Mouse (Mus musculus) hindbrain, embryonic 10.5 days (tissue): ENCODE measurements around the gene Adamts16. TPM values are rescaled to one million over a fixed set of nuclear protein-coding genes. Genes with fewer than 3 reads are reported as not detected.

Source experiments
- polyA plus RNA-seq: library from polyadenylated mRNA; unstranded; fragments of >200 nt; fragmentation: Nextera tagmentation; extraction: Ambion mirVana; gene quantifications from 2 replicates; pipeline ENCODE4 v1.2.1, GENCODE M21; 2016

Gene Adamts16
- polyA plus RNA-seq, 1 experiment from 2014 or later = 0.67 TPM

Other genes with a start within 250 kb of the Adamts16 start
- 19.0 and 21.9 TPM in 2 replicates for gene Ice1, start 204.2 kb downstream of the Adamts16 start, polyA plus RNA-seq